Mouse (Mus musculus) testis, adult 10 weeks (tissue): ENCODE measurements around the gene Nptx1. TPM values are rescaled to one million over a fixed set of nuclear protein-coding genes. Genes with fewer than 3 reads are reported as not detected.

Experiments
- polyA plus RNA-seq: library from polyadenylated mRNA; stranded (reverse); fragments of 350-450 nt; fragmentation: Illumina TruSeq; extraction: RNeasy Lipid Tissue Mini Kit (QIAGEN cat#74804); gene quantifications from one replicate; pipeline ENCODE4 v1.2.3, GENCODE M21; 2014; ENCODE audit warnings: low read depth, low replicate concordance

The Nptx1 gene
- 0.07 TPM for polyA plus RNA-seq

GRCm38 (mm10) chr11:119547183-119547921 lies at the start of gene Nptx1:
Gene Nptx1 (minus strand): TSS chr11:119547753.

GRCm38 (mm10) chr11:119490861-119491689 lies 56.5 kb downstream of the Nptx1 start, which contains the start of gene Endov:
Gene Endov (plus strand): TSS chr11:119491347.

Other genes with a start within 250 kb of the Nptx1 start
- 62.1 TPM for gene Eif4a3, start 247.7 kb downstream of the Nptx1 start, polyA plus RNA-seq
- gene Card14, start 240.0 kb downstream of the Nptx1 start, polyA plus RNA-seq, result not detected
- 1.6 TPM for gene Sgsh, start 192.2 kb downstream of the Nptx1 start, polyA plus RNA-seq
- gene Slc26a11, start 192.2 kb downstream of the Nptx1 start, polyA plus RNA-seq, result 1.1 TPM
- 7.4 TPM for gene Rnf213, start 154.7 kb downstream of the Nptx1 start, polyA plus RNA-seq
- gene Endov, start 56.4 kb downstream of the Nptx1 start, polyA plus RNA-seq, result 0.43 TPM
- gene Rptor, start 55.2 kb upstream of the Nptx1 start, polyA plus RNA-seq, result 4.4 TPM